Mouse (Mus musculus): ENCODE measurements at regions not wholly inside any gene's neighbourhood (a gene's known extent, or its start where the extent isn't known, plus 50 kb on each side); places are given as distances from the start of the nearest gene placed in this dataset.
A peak's percentile ranks its signal among the peaks of the same experiment; 100 is the strongest.
"Not testable (repeated sequence)": the region's sequence is repeated elsewhere in the genome, so short reads cannot be mapped to it uniquely, and the experiment has no call there.

- no peak for DNase-seq
These were observed 1628.4 kb downstream of the A830018L16Rik start for GRCm38 (mm10) chr1:13042326-13042725.

- peak; percentile 24 for DNase-seq
These were observed 1636.4 kb downstream of the A830018L16Rik start for GRCm38 (mm10) chr1:13050140-13050775.

- not testable (repeated sequence) for DNase-seq
These were observed 1637.6 kb downstream of the A830018L16Rik start for GRCm38 (mm10) chr1:13051433-13052066.

GRCm38 (mm10) chr1:13052067-13052460 lies 1638.2 kb downstream of the A830018L16Rik start:
- DNase-seq: peak; percentile 37

- DNase-seq: no peak
These were observed 1643.8 kb downstream of the A830018L16Rik start for GRCm38 (mm10) chr1:13057741-13058140.

GRCm38 (mm10) chr1:13059616-13060320 lies 1645.9 kb downstream of the A830018L16Rik start:
- DNase-seq: no peak

Data from kidney, adult 18-20 months (tissue).